Mouse (Mus musculus) spleen, adult 2 months (tissue): ENCODE measurements around the gene Stk39.

Experiments
- CTCF ChIP-seq: fragments of 200-500 bp; IDR thresholded peaks from 2 replicates; pipeline ENCODE4 v1.5.1; 2011; ENCODE audit warnings: mild to moderate bottlenecking, inconsistent platforms; ENCODE audit not compliant: insufficient read depth, insufficient read length, insufficient replicate concordance; ENCODE audit errors: extremely low read depth
- POLR2A ChIP-seq: fragments of 200-500 bp; IDR thresholded peaks from 2 replicates; pipeline ENCODE4 v1.6.1; 2011; ENCODE audit warnings: low read depth, low read length, inconsistent platforms

DNA sequence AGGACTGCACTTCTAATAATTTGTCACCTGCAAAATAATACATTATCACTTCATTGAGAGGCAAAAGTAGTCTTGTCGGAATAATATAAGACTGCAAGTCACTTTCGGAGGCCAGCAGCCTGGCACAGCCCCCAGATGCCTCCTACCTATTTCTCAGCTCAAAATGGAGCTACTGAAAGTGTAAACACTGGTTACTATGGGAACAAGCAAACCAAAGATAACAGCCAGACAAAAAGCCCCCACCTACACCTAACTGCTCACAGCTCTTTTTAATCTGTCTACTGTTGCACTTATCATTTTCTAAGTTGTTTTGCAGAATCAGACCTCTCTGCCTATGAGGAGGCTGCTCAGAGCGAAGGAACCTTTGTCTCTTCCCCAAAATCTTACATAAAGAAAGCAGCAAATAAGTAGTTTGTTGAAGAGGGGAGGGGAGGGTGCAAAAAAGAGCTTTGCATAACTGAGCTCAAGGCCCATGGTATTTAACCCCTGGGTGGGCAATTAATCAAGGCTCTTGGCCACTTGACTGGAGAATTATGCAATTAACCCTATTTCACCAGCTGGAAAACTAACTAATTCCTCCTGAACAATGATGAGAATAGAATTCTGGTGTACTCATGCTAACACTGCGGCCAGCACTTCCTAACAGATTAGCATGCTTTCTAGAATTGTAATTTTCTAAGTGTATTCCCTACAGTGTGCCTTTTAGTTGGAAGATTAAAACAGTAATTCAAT, 170.1 kb downstream of the Stk39 start:
- no peak for TF ChIP-seq CTCF
- TF ChIP-seq POLR2A: no peak
